1 mouse cellular context compared by ENCODE assay signal in the genomic region with DNA sequence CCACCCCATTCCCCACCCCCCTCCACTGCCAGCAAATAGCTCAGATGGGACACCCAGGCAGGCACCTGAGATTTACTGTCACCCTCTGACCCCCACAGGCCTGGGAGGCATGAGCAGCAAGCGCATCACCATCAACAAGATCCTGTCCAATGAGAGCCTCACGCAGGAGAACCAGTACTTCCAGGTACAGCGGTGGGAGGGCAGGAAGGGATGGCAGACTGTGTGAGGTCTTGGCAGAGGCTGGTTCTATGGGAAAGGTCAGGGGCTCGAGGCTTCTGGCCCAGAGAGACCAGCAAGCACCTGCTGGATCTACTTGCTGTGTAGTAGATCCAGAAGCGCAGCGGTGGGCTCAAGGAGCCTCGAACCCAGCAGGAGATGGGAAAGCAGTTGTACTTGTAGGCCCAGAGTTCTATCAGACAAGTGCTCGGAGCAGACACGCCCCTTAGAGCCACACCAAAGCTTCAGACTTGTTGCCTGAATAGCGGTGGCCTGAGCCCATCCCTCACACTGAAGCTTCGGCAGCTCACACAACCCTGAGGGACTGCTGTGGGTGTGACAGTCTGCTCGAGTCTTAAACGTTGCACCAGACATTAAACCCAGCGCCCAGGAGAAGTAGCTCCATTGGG.
TF ChIP-seq lines count a peak whose summit lies in the region.

No protein-coding gene starts in this region.

TF ChIP-seq in ES-E14, 5 proteins besides CTCF, POLR2A, EP300 and RAD21 (continued from another document):
- TF ChIP-seq MAFK (IDR thresholded peaks at IDR 0.05; ENCODE audit: insufficient read depth, low read depth, low read length) = no peak
